Mouse (Mus musculus): ENCODE measurements around the gene Twf1. TPM values are rescaled to one million over a fixed set of nuclear protein-coding genes. Genes with fewer than 3 reads are reported as not detected.

The Twf1 gene
- polyA plus RNA-seq, 1 experiment from 2014 or later, result 68.9 TPM

- Histone ChIP-seq H3K4me3 (no peak overlapping the region), H3K4me1 (no peaks in the 10 kb centered on the region), H3K27ac (replicated peaks) (no peak overlapping the region), H3K36me3 (replicated peaks) (peaks cover 38% of the 10 kb centered on the region), H3K9me3 (no peaks in the 10 kb centered on the region), H3K27me3 (replicated peaks; ENCODE audit: low read depth, poor library complexity, severe bottlenecking) (no peaks in the 10 kb centered on the region)
- WGBS, result 93% methylated on average over 5 of the region's 5 CpGs
- no peak for DNase-seq (ENCODE audit: low spot score)
Measured at GRCm38 (mm10) chr15:94532306-94532705, 57.4 kb downstream of the Twf1 start.

- Histone ChIP-seq H3K9me3 (no peaks in the 10 kb centered on the region), H3K27me3 (replicated peaks; ENCODE audit: low read depth, poor library complexity, severe bottlenecking) (no peaks in the 10 kb centered on the region), H3K27ac (replicated peaks) (no peak overlapping the region), H3K36me3 (replicated peaks) (peaks cover 49% of the 10 kb centered on the region), H3K4me3 (no peak overlapping the region), H3K4me1 (no peaks in the 10 kb centered on the region)
- no peak for DNase-seq (ENCODE audit: low spot score)
- 91% methylated on average over 3 of the region's 3 CpGs for WGBS
Measured at GRCm38 (mm10) chr15:94530519-94530918, 59.2 kb downstream of the Twf1 start.

Other genes with a start within 250 kb of the Twf1 start
- gene Adamts20, start 124.5 kb downstream of the Twf1 start, polyA plus RNA-seq (2016; fragmentation: Nextera tagmentation; extraction: Ambion mirVana), result 2.9 and 3.1 TPM in 2 replicates
- gene Pus7l, start 46.3 kb downstream of the Twf1 start, polyA plus RNA-seq (2016; fragmentation: Nextera tagmentation; extraction: Ambion mirVana), result 8.9 and 10.5 TPM in 2 replicates
- 2.8 and 3.3 TPM in 2 replicates for gene Irak4, start 46.2 kb downstream of the Twf1 start, polyA plus RNA-seq (2016; fragmentation: Nextera tagmentation; extraction: Ambion mirVana)
- 0.77 and 0.93 TPM in 2 replicates for gene Tmem117, start 39.3 kb upstream of the Twf1 start, polyA plus RNA-seq (2016; fragmentation: Nextera tagmentation; extraction: Ambion mirVana)